Mouse (Mus musculus): ENCODE data around the gene Cd300ld3. TPM values are rescaled to one million over a fixed set of nuclear protein-coding genes. Genes with fewer than 3 reads are reported as not detected.

The Cd300ld3 gene
- polyA plus RNA-seq (2012; rRNA removed; ENCODE audit: low replicate concordance) = 1.4 and 2.6 TPM in 2 replicates

GRCm38 (mm10) chr11:115048259-115048658 is at the start of gene Cd300ld3:
TSS of gene Cd300ld3 (minus strand) at chr11:115048409.

GRCm38 (mm10) chr11:115091362-115091901 is 43.2 kb upstream of the Cd300ld3 start, which contains the start of gene Rab37:
TSS of gene Rab37 (plus strand) at chr11:115091431.

DNA sequence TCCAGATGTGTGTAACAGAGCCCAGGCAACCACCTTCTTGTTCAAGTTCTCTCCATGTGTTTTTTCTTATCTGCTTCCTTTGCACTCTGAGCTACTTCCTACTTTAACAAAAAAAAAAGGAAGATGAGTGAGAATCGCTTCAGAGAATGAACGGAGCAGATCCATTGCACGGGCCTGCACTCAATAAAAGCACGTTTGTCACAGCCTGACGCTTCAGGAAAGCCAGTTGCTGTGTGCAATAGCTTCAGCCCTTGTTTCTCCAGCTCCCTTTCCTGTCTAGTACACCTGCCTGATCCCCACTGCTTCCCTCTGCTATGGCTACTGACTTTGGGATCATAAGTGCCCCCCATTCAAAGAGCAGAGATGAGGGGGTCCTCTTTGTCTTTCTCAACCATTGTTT is 13.9 kb upstream of the Cd300ld3 start, which contains the start of gene Cd300e:
Gene Cd300e (minus strand): TSS at position 101 of the 400 bp plus-strand sequence.

GRCm38 (mm10) chr11:115037669-115038068 is 10.5 kb downstream of the Cd300ld3 start, which contains the start of gene Cd300ld5:
TSS of gene Cd300ld5 (minus strand) at chr11:115037769.

GRCm38 (mm10) chr11:115026912-115027311 is 21.3 kb downstream of the Cd300ld3 start, which contains the start of gene Cd300ld4:
TSS of gene Cd300ld4 (minus strand) at chr11:115027012.

GRCm38 (mm10) chr11:115016093-115016492 is 32.1 kb downstream of the Cd300ld3 start, which contains the start of gene Cd300ld2:
TSS of gene Cd300ld2 (minus strand) at chr11:115016193.

DNA sequence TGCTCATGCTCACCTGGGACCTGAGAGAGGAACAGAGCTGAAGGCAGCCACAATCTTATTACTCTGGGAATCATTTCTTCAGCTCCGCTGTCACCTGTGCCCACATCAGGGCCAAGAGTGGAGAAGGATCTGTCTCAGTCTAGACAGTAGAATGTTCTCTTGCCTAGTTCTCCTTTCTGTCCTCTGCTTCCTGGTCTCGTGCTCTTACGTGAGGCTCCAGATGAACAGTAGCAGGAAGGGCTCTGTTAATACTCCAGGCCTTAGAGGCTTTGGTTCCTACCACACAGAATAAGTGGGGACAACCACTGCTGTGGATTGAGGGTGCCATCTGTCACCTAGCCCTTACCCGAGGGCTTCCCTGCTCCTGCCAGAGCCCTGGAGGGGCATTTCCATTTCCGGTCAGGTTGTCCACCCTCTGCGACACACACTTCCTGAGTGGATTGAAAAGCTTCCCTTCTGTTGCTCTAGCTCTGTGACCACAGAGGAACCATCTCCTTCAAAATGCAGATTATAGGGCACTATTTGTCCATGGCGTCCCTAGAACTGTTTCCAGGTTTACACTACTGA is 46.7 kb downstream of the Cd300ld3 start, which contains the start of gene Cd300c2:
Gene Cd300c2 (minus strand): TSS at position 407 of the 567 bp plus-strand sequence.

Other genes starting within 250 kb of the Cd300ld3 start
- 0.25 and 0.57 TPM in 2 replicates for gene Gpr142, start 249.5 kb downstream of the Cd300ld3 start, polyA plus RNA-seq (2012; rRNA removed; ENCODE audit: low replicate concordance)
- gene Gprc5c, start 197.3 kb downstream of the Cd300ld3 start, polyA plus RNA-seq (2012; rRNA removed; ENCODE audit: low replicate concordance) = 2.5 and 4.5 TPM in 2 replicates
- 0.70 and 0.88 TPM in 2 replicates for gene Cd300a, start 158.4 kb downstream of the Cd300ld3 start, polyA plus RNA-seq (2012; rRNA removed; ENCODE audit: low replicate concordance)
- 0.16 and 0.24 TPM in 2 replicates for gene Cd300lb, start 114.0 kb downstream of the Cd300ld3 start, polyA plus RNA-seq (2012; rRNA removed; ENCODE audit: low replicate concordance)
- 0.18 and 0.83 TPM in 2 replicates for gene Cd300c, start 79.3 kb downstream of the Cd300ld3 start, polyA plus RNA-seq (2012; rRNA removed; ENCODE audit: low replicate concordance)
- 0.42 and 0.97 TPM in 2 replicates for gene Cd300ld, start 58.5 kb downstream of the Cd300ld3 start, polyA plus RNA-seq (2012; rRNA removed; ENCODE audit: low replicate concordance)
- 2.5 and 4.4 TPM in 2 replicates for gene Cd300c2, start 46.5 kb downstream of the Cd300ld3 start, polyA plus RNA-seq (2012; rRNA removed; ENCODE audit: low replicate concordance)
- 0.11 TPM in 1 of 2 replicates, not detected in the other for gene Cd300ld2, start 32.2 kb downstream of the Cd300ld3 start, polyA plus RNA-seq (2012; rRNA removed; ENCODE audit: low replicate concordance)
- not detected in 2 replicates for gene Cd300ld4, start 21.4 kb downstream of the Cd300ld3 start, polyA plus RNA-seq (2012; rRNA removed; ENCODE audit: low replicate concordance)
- 0.27 TPM in 1 of 2 replicates, not detected in the other for gene Cd300ld5, start 10.6 kb downstream of the Cd300ld3 start, polyA plus RNA-seq (2012; rRNA removed; ENCODE audit: low replicate concordance)
- 0.13 TPM in 2 replicates for gene Cd300e, start 13.8 kb upstream of the Cd300ld3 start, polyA plus RNA-seq (2012; rRNA removed; ENCODE audit: low replicate concordance)
- gene Rab37, start 43.0 kb upstream of the Cd300ld3 start, polyA plus RNA-seq (2012; rRNA removed; ENCODE audit: low replicate concordance) = 0.55 and 2.2 TPM in 2 replicates
- gene Cd300lf, start 85.6 kb upstream of the Cd300ld3 start, polyA plus RNA-seq (2012; rRNA removed; ENCODE audit: low replicate concordance) = 4.5 and 5.2 TPM in 2 replicates
- gene Slc9a3r1, start 114.9 kb upstream of the Cd300ld3 start, polyA plus RNA-seq (2012; rRNA removed; ENCODE audit: low replicate concordance) = 239 and 866 TPM in 2 replicates
- gene Tmem104, start 139.1 kb upstream of the Cd300ld3 start, polyA plus RNA-seq (2012; rRNA removed; ENCODE audit: low replicate concordance) = 12.2 and 17.0 TPM in 2 replicates
- gene Nat9, start 139.4 kb upstream of the Cd300ld3 start, polyA plus RNA-seq (2012; rRNA removed; ENCODE audit: low replicate concordance) = 17.4 and 27.6 TPM in 2 replicates
- gene Grin2c, start 218.8 kb upstream of the Cd300ld3 start, polyA plus RNA-seq (2012; rRNA removed; ENCODE audit: low replicate concordance) = 0.16 and 0.24 TPM in 2 replicates
- gene Fdxr, start 228.6 kb upstream of the Cd300ld3 start, polyA plus RNA-seq (2012; rRNA removed; ENCODE audit: low replicate concordance) = 18.3 and 20.0 TPM in 2 replicates
- 0.69 and 2.5 TPM in 2 replicates for gene Fads6, start 249.3 kb upstream of the Cd300ld3 start, polyA plus RNA-seq (2012; rRNA removed; ENCODE audit: low replicate concordance)

Measured in duodenum, adult 2 months (tissue).